Mouse (Mus musculus) midbrain, embryonic 15.5 days (tissue): ENCODE measurements around the gene Ccdc9b. TPM values are rescaled to one million over a fixed set of nuclear protein-coding genes. Genes with fewer than 3 reads are reported as not detected.

Source experiments
- ATAC-seq: fragments of 200-750 bp; cut with Nextera tagmentation; replicated peaks from 2 replicates; pipeline ENCODE4 v1.8.0; 2017; ENCODE audit warnings: moderate TSS enrichment
- H3K27ac ChIP-seq: fragments of 300-500 bp; sonication (generic); 2 replicates; pipeline ENCODE4 v1.5.1; 2015; ENCODE audit warnings: mild to moderate bottlenecking, inconsistent platforms
- H3K27me3 ChIP-seq: fragments of 300-500 bp; sonication (generic); replicated peaks from 2 replicates; pipeline ENCODE4 v1.6.1; 2015; ENCODE audit warnings: inconsistent platforms
- H3K36me3 ChIP-seq: fragments of 300-500 bp; sonication (generic); replicated peaks from 2 replicates; pipeline ENCODE4 v1.6.1; 2015; ENCODE audit warnings: inconsistent platforms
- H3K4me1 ChIP-seq: fragments of 300-500 bp; sonication (generic); 2 replicates; pipeline ENCODE4 v1.6.1; 2015; ENCODE audit warnings: inconsistent platforms
- H3K4me2 ChIP-seq: fragments of 300-500 bp; sonication (generic); 2 replicates; pipeline ENCODE4 v1.6.1; 2015; ENCODE audit warnings: inconsistent platforms, mild to moderate bottlenecking, moderate library complexity
- H3K4me3 ChIP-seq: fragments of 300-500 bp; sonication (generic); 2 replicates; pipeline ENCODE4 v1.5.1; 2015; ENCODE audit warnings: mild to moderate bottlenecking, inconsistent platforms
- H3K9ac ChIP-seq: fragments of 300-500 bp; sonication (generic); 2 replicates; pipeline ENCODE4 v1.6.1; 2015; ENCODE audit warnings: mild to moderate bottlenecking, inconsistent platforms
- H3K9me3 ChIP-seq: fragments of 300-500 bp; sonication (generic); 2 replicates; pipeline ENCODE4 v1.6.1; 2016; ENCODE audit warnings: inconsistent platforms
- WGBS: fragments of 180-500 bp; shearing (Covaris S2); methylation state at CpG from one replicate; pipeline ENCODE4 v1.1.7; 2015; ENCODE audit warnings: mixed read lengths; 5-methylcytosine and 5-hydroxymethylcytosine counted together
- polyA plus RNA-seq: library from polyadenylated mRNA; unstranded; fragments of >200 nt; fragmentation: Nextera tagmentation; extraction: Ambion mirVana; gene quantifications from 2 replicates; pipeline ENCODE4 v1.2.1, GENCODE M21; 2015

The Ccdc9b gene
- polyA plus RNA-seq, 1 experiment from 2014 or later, result 2.1 TPM

DNA sequence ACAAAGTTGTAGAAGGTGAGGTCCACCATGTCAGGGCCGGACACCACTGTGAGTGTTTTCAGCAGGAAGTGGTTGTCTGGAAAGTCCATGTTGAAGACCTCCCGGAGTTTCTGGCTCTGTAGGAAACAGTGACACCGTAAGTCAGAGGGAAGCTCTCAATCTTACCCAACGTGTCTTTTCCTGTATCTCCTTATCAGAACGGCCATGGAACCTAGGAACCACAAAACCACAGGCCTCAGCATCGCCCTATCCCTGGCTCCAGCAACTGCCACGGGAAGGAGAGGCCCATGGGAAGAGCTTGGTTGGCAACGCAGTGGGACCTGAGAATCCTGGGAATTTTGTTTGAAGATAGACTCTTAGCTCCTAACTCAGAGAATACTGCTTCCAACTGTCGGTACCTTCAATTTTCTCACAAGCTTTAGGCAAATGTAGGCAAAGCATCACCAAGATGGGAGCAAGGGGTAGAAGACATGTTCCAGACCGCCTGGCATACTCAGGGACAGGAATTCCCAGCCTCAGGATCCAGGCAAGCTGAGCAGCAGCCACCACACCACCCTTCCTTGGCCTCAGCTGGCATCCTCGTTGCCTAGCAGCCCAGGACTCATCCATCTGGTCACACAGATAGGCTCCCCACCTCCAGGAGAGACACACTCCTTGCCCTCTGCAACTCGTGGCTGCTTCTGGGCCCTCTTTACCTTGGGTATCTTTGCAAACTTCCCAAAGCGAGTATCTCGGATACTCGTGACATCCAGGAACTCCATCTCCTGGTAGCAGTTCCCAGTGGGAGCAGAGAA, 38.6 kb downstream of the Ccdc9b start:
- no peak overlapping the region for H3K4me3 ChIP-seq
- no peaks in the 10 kb centered on the region for H3K36me3 ChIP-seq
- no peak for ATAC-seq
- H3K9me3 ChIP-seq, result no peaks in the 10 kb centered on the region
- WGBS, result 81% methylated on average over 15 of the region's 15 CpGs
- no peak overlapping the region for H3K27ac ChIP-seq
- H3K27me3 ChIP-seq, result no peaks in the 10 kb centered on the region
- H3K9ac ChIP-seq, result no peak overlapping the region
- H3K4me2 ChIP-seq, result no peak overlapping the region
- H3K4me1 ChIP-seq, result 0 out of 2 replicates have a peak, but pooled peaks cover 2% of the 10 kb centered on the region

DNA sequence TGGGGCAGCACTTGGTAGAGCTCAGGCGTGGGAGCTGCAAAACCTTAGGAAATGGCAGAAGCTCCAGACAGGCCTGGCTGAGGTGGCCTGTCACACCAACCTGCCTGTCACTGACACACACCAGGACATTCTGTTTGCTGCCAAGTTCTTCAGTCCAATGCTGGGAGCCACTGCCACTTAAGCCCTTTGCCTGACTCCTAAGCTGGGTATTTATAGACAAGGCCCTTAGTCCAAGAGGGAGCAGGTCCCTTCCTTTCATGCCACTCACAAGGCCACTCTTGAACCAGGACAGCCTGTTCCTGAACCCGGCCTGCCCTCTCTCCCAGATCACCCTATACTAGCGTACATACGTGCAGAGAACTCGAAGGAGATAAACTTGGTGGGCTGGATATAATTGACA, 45.8 kb downstream of the Ccdc9b start:
- H3K9ac ChIP-seq, result no peak overlapping the region
- no peak overlapping the region for H3K27ac ChIP-seq
- WGBS, result 91% methylated on average over 5 of the region's 5 CpGs
- no peak overlapping the region for H3K4me3 ChIP-seq
- peaks cover 13% of the 10 kb centered on the region for H3K27me3 ChIP-seq
- H3K4me1 ChIP-seq, result peaks cover 9% of the 10 kb centered on the region
- no peaks in the 10 kb centered on the region for H3K9me3 ChIP-seq
- H3K4me2 ChIP-seq, result no peak overlapping the region
- H3K36me3 ChIP-seq, result no peaks in the 10 kb centered on the region
- ATAC-seq, result no peak

DNA sequence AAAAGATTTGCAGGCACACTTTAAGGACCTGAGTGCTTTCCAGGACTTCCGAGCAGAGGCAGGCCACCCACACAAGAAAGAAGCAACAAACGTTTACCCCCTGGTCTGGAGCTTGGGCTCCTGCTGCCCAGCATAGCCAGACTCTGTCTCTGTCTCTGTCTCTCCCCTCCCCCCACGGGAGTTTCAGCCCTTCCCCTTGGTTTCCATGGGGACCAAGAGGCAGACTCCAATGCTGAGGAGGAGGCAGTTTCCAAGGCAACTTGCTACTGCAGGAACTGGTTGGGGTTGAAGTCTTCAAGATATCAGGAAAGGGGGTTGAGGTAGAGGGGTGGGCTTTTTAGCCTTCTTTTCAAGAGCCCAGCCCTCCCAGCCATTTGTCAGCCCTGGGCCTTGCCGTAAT, 48.2 kb downstream of the Ccdc9b start:
- Histone ChIP-seq H3K4me1 (peaks cover 20% of the 10 kb centered on the region), H3K9ac (no peak overlapping the region), H3K4me3 (no peak overlapping the region), H3K27ac (peak overlapping the region; percentile 20; the same call in 1 of the 2 replicates), H3K27me3 (peaks cover 32% of the 10 kb centered on the region), H3K36me3 (no peaks in the 10 kb centered on the region), H3K4me2 (no peak overlapping the region; the same call in 1 of the 2 replicates), H3K9me3 (no peaks in the 10 kb centered on the region)
- 18% methylated on average over 4 of the region's 4 CpGs for WGBS
- ATAC-seq, result peak; percentile 62

DNA sequence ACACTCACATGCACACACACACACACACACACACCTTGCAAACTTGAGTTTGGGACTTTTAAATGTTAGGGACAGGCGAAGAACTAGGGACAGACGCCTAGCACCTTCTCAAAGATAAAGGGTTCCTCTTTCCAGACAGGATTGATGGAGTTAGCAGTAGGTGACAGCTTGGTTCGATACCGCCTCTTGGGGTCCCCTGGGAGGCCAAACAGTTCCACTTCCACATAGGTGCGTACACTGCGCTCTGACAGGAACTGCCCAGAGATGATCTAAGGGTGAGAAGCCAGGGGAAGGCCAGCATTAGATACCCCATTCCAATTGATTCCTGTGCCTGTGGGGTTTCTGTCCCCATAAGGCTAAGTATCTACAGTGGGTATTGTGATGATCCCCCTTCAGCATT, 48.8 kb downstream of the Ccdc9b start:
- Histone ChIP-seq H3K27ac (no peak overlapping the region), H3K9ac (no peak overlapping the region), H3K36me3 (no peaks in the 10 kb centered on the region), H3K27me3 (peaks cover 38% of the 10 kb centered on the region), H3K9me3 (no peaks in the 10 kb centered on the region), H3K4me1 (peaks cover 20% of the 10 kb centered on the region), H3K4me2 (no peak overlapping the region), H3K4me3 (no peak overlapping the region)
- 95% methylated on average over 6 of the region's 6 CpGs for WGBS
- no peak for ATAC-seq

DNA sequence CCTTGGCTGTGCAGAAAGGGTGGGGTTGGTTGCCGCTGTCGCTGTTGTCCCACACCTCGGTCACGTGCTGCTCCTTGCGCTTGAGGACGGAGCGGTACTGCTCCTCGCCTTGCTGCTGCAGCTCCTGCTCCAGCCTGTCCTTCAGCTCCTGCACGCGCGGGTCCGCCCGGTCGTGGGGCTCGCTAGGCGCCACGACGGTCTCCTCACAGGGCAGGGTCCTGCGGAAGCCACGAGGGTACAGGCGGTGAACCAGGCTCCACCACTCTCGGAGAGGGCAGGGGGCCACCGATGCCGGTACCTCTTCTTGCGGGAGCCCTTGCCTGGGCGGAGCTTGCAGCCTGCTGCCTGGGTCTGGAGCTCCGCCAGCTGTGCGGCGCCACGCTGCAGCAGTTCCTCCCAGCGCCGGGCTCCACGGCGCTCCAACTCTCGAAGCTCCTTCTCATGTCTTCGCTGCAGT, 51.4 kb downstream of the Ccdc9b start:
- ATAC-seq, result peak; percentile 69
- peaks cover 25% of the 10 kb centered on the region for H3K4me1 ChIP-seq
- WGBS, result 3% methylated on average over 36 of the region's 36 CpGs
- H3K36me3 ChIP-seq, result no peaks in the 10 kb centered on the region
- H3K4me2 ChIP-seq, result peak overlapping the region; percentile 86
- no peaks in the 10 kb centered on the region for H3K9me3 ChIP-seq
- H3K4me3 ChIP-seq, result peak overlapping the region; percentile 40
- peaks cover 64% of the 10 kb centered on the region for H3K27me3 ChIP-seq
- peak overlapping the region; percentile 30 for H3K9ac ChIP-seq
- no peak overlapping the region for H3K27ac ChIP-seq

DNA sequence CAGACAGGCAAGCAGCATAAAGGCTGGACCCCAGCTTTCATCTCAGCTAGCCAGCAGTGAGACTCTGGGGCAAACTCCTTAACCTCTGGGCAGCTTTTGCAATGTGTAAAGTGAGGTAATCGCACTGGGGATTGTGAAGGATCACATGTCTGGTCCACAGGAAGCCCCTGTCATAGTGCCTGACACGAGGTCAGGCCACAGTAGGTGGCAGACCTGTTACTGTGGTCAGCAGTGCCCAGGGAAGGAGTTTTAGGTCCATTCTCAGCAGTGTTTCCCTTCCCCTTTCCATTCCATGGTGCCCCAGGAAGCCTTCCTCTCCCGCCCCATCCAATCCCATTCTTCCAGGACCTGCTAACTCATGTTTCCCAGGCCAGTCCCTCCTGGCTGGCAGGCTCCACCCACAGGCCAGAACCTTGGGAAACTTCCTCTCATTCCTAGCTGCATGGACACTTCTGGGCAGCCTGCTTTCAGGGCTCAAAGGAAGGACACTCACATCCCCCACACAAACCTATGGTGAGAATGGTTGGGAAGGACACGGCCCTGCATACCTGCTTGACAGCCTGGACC, 52.7 kb downstream of the Ccdc9b start:
- Histone ChIP-seq H3K4me3 (no peak overlapping the region), H3K9me3 (no peaks in the 10 kb centered on the region), H3K4me2 (no peak overlapping the region), H3K4me1 (peaks cover 23% of the 10 kb centered on the region), H3K9ac (no peak overlapping the region), H3K27me3 (peaks cover 77% of the 10 kb centered on the region), H3K27ac (no peak overlapping the region), H3K36me3 (no peaks in the 10 kb centered on the region)
- ATAC-seq, result no peak
- 46% methylated on average over 4 of the region's 4 CpGs for WGBS

DNA sequence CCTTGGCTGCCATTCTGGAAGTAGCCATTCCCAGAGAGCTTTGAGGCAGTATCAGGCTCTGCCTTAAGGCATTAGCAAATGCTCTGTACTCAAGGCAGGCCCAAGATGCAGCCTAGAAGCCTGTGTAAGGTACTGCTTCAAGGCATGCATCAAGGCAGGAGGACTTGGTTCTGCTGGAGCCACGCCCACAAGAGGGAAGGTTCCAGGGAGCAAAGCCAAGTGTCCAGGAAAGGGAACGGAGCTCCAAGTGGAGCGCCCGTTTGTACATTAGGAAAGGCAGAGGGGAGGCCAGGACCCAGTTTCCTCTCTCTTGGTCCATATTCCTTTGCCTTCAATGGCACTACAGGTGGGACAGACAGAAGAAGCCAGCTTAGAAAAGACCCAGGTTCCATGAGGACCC, 54.0 kb downstream of the Ccdc9b start:
- Histone ChIP-seq H3K9me3 (no peaks in the 10 kb centered on the region), H3K27ac (no peak overlapping the region), H3K36me3 (no peaks in the 10 kb centered on the region), H3K9ac (no peak overlapping the region), H3K4me3 (no peak overlapping the region), H3K4me2 (no peak overlapping the region), H3K27me3 (peaks cover 88% of the 10 kb centered on the region), H3K4me1 (peaks cover 27% of the 10 kb centered on the region)
- ATAC-seq, result no peak
- WGBS, result 84% methylated on average over 4 of the region's 4 CpGs

DNA sequence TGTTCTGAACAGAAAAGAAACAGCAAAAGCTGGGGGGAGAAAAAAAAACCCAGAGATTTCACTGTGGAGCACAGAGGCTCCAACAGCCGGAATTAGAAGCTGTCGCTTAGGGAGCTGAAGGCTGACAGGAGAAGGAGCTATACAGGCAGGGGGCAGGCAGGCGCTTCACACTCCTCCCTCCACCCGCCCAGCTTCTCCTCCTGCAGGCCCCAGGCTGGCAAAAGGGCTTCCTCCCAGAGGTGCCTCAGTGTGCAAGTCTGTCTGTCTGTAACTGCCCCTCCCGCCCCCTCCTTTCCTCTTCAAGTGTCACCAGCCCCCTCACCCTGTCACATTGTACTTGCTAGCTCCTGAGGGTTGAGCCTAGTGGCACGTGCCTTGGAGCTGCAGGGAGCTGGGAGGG, 56.0 kb downstream of the Ccdc9b start:
- Histone ChIP-seq H3K27me3 (peaks cover 94% of the 10 kb centered on the region), H3K4me2 (no peak overlapping the region), H3K9ac (no peak overlapping the region), H3K36me3 (no peaks in the 10 kb centered on the region), H3K4me3 (no peak overlapping the region), H3K9me3 (no peaks in the 10 kb centered on the region), H3K27ac (no peak overlapping the region), H3K4me1 (peaks cover 38% of the 10 kb centered on the region)
- WGBS, result 8% methylated on average over 6 of the region's 6 CpGs
- ATAC-seq, result no peak

Other genes with a start within 250 kb of the Ccdc9b start
- 3.3 and 4.3 TPM in 2 replicates for gene Bmf, start 213.0 kb downstream of the Ccdc9b start, polyA plus RNA-seq
- gene Bub1b, start 164.4 kb downstream of the Ccdc9b start, polyA plus RNA-seq, result 10.7 and 15.0 TPM in 2 replicates
- gene Pak6, start 99.4 kb downstream of the Ccdc9b start, polyA plus RNA-seq, result 67.8 and 69.1 TPM in 2 replicates
- gene Ankrd63, start 58.7 kb downstream of the Ccdc9b start, polyA plus RNA-seq, result not detected in 2 replicates
- 0.43 and 0.71 TPM in 2 replicates for gene Plcb2, start 34.2 kb downstream of the Ccdc9b start, polyA plus RNA-seq
- 20.5 and 21.6 TPM in 2 replicates for gene Inafm2, start 16.9 kb downstream of the Ccdc9b start, polyA plus RNA-seq
- gene Phgr1, start 10.1 kb upstream of the Ccdc9b start, polyA plus RNA-seq, result not detected in 2 replicates
- 65.5 and 75.2 TPM in 2 replicates for gene Disp2, start 17.1 kb upstream of the Ccdc9b start, polyA plus RNA-seq
- gene Knstrn, start 51.3 kb upstream of the Ccdc9b start, polyA plus RNA-seq, result 17.7 and 20.9 TPM in 2 replicates
- 43.0 and 50.4 TPM in 2 replicates for gene Ivd, start 99.3 kb upstream of the Ccdc9b start, polyA plus RNA-seq
- gene Bahd1, start 137.7 kb upstream of the Ccdc9b start, polyA plus RNA-seq, result 8.4 and 8.8 TPM in 2 replicates
- gene Chst14, start 163.8 kb upstream of the Ccdc9b start, polyA plus RNA-seq, result 4.7 and 6.0 TPM in 2 replicates